In the genomic region with DNA sequence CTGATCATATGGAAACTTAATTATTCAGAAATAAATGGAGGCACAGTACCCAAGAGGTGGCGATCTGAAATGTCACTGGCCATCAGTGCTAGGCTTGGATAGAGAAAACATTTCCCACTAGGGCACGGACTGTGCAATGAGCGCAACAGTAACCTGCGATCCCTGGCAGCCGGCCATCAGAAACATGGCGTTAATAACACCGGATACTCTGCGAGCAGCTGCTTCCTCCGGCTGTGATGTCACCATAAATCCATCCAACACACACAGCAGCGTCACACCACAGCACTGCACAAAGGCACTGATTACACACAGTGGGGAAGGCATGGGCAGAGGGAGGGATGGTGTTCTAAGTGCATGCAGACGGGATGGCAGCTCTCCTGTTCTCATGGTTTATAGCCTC, we compare ENCODE assay signal across 8 mouse cellular contexts. TPM values are rescaled to one million over a fixed set of nuclear protein-coding genes. Genes with fewer than 3 reads are reported as not detected.
A peak's percentile ranks its signal among the peaks of the same experiment; 100 is the strongest.
DNase-seq lines count a peak whose midpoint lies in the region; ATAC-seq and TF ChIP-seq lines count a peak whose summit lies in the region.

No protein-coding gene starts in this region.

- no peak overlapping the region for H3K9ac ChIP-seq in embryonic facial prominence, embryonic 14.5 days (ENCODE audit: low read depth, low read length)
- H3K9ac ChIP-seq in heart, embryonic 15.5 days = no peak overlapping the region
- H3K9ac ChIP-seq in kidney, postnatal 0 days (ENCODE audit: low read depth, low read length) = no peak overlapping the region
- no peak overlapping the region for H3K9ac ChIP-seq in midbrain, embryonic 15.5 days

- no peaks in the 10 kb centered on the region for H3K9me3 ChIP-seq in embryonic facial prominence, embryonic 14.5 days (ENCODE audit: control insufficient read depth, low read length)
- H3K9me3 ChIP-seq in heart, embryonic 15.5 days (replicated peaks) = no peaks in the 10 kb centered on the region
- no peaks in the 10 kb centered on the region for H3K9me3 ChIP-seq in kidney, postnatal 0 days (replicated peaks; ENCODE audit: low read length)
- no peaks in the 10 kb centered on the region for H3K9me3 ChIP-seq in midbrain, embryonic 15.5 days

- H3K27me3 ChIP-seq in embryonic facial prominence, embryonic 14.5 days (replicated peaks; ENCODE audit: control insufficient read depth, insufficient read depth, low read length) = no peaks in the 10 kb centered on the region
- no peaks in the 10 kb centered on the region for H3K27me3 ChIP-seq in heart, embryonic 15.5 days
- no peaks in the 10 kb centered on the region for H3K27me3 ChIP-seq in kidney, postnatal 0 days (ENCODE audit: insufficient read depth, low read length)
- no peaks in the 10 kb centered on the region for H3K27me3 ChIP-seq in midbrain, embryonic 15.5 days (replicated peaks)

- no peak overlapping the region for H3K4me3 ChIP-seq in embryonic facial prominence, embryonic 14.5 days (ENCODE audit: low read depth, low read length)
- no peak overlapping the region for H3K4me3 ChIP-seq in heart, embryonic 15.5 days
- no peak overlapping the region for H3K4me3 ChIP-seq in kidney, postnatal 0 days (replicated peaks; ENCODE audit: low read depth, low read length)
- no peak overlapping the region for H3K4me3 ChIP-seq in midbrain, embryonic 15.5 days

- peaks cover 50% of the 10 kb centered on the region for H3K4me1 ChIP-seq in embryonic facial prominence, embryonic 14.5 days (ENCODE audit: control insufficient read depth, insufficient read depth, low read length)
- peaks cover 61% of the 10 kb centered on the region for H3K4me1 ChIP-seq in heart, embryonic 15.5 days (replicated peaks)
- H3K4me1 ChIP-seq in kidney, postnatal 0 days (replicated peaks; ENCODE audit: insufficient read depth, low read length) = peaks cover 43% of the 10 kb centered on the region
- peaks cover 56% of the 10 kb centered on the region for H3K4me1 ChIP-seq in midbrain, embryonic 15.5 days

- peaks cover 14% of the 10 kb centered on the region for H3K36me3 ChIP-seq in embryonic facial prominence, embryonic 14.5 days (ENCODE audit: control insufficient read depth, insufficient read depth, low read length)
- H3K36me3 ChIP-seq in heart, embryonic 15.5 days = peaks cover 13% of the 10 kb centered on the region
- peaks cover 9% of the 10 kb centered on the region; the same call in 1 of the 2 replicates for H3K36me3 ChIP-seq in kidney, postnatal 0 days (ENCODE audit: insufficient read depth, low read length)
- H3K36me3 ChIP-seq in midbrain, embryonic 15.5 days (replicated peaks) = 0 out of 2 replicates have a peak, but pooled peaks cover 10% of the 10 kb centered on the region

- WGBS in embryonic facial prominence, embryonic 14.5 days = 50% methylated on average over 11 of the region's 11 CpGs
- WGBS in heart, embryonic 15.5 days = 31% methylated on average over 11 of the region's 11 CpGs
- 12% methylated on average over 11 of the region's 11 CpGs for WGBS in kidney, postnatal 0 days
- WGBS in midbrain, embryonic 15.5 days = 40% methylated on average over 11 of the region's 11 CpGs

- DNase-seq in cerebellum, postnatal 10 days = peak; percentile 80 to 83
- DNase-seq in embryonic facial prominence, embryonic 14.5 days (ENCODE audit: low spot score) = peak; percentile 86
- peak; percentile 79 for DNase-seq in kidney, postnatal 0 days (ENCODE audit: low spot score)
- DNase-seq in embryo, embryonic 9.5 days (ENCODE audit: extremely low spot score) = no peak
- DNase-seq in spleen, postnatal 36 days (ENCODE audit: low spot score in 2 of 2) = no peak

- no peak for TF ChIP-seq CTCF in kidney, postnatal 0 days (IDR thresholded peaks at IDR 0.05; ENCODE audit: low read depth)

- H3K4me2 ChIP-seq in embryonic facial prominence, embryonic 14.5 days (ENCODE audit: low read depth, low read length) = no peak overlapping the region
- no peak overlapping the region for H3K4me2 ChIP-seq in heart, embryonic 15.5 days
- H3K4me2 ChIP-seq in kidney, postnatal 0 days (ENCODE audit: low read length) = no peak overlapping the region
- no peak overlapping the region for H3K4me2 ChIP-seq in midbrain, embryonic 15.5 days

- ATAC-seq in cerebellum, adult (ENCODE audit: insufficient number of reproducible peaks, low FRiP score, low TSS enrichment) = no peak
- ATAC-seq in embryonic facial prominence, embryonic 14.5 days (ENCODE audit: low read depth) = peak; percentile 44
- ATAC-seq in heart, embryonic 15.5 days (replicated peaks; ENCODE audit: insufficient number of reproducible peaks, insufficient read depth, low FRiP score, low read depth) = peak; percentile 30
- peak; percentile 50; the same call in 1 of the 2 replicates for ATAC-seq in kidney, postnatal 0 days (replicated peaks; ENCODE audit: low FRiP score, low read depth)
- ATAC-seq in midbrain, embryonic 15.5 days (replicated peaks) = no peak

- no peak overlapping the region; the same call in 1 of the 2 replicates for H3K27ac ChIP-seq in embryonic facial prominence, embryonic 14.5 days (replicated peaks; ENCODE audit: low read depth, low read length)
- H3K27ac ChIP-seq in heart, embryonic 15.5 days = peak overlapping the region; percentile 66
- peak overlapping the region; percentile 22; the same call in 1 of the 2 replicates for H3K27ac ChIP-seq in kidney, postnatal 0 days
- peak overlapping the region; percentile 43 for H3K27ac ChIP-seq in midbrain, embryonic 15.5 days

RNA-seq across cellular contexts. Expression of a gene that starts 36.7 kb away (rescaled TPM):
- 4.9 and 5.2 TPM in 2 replicates for polyA plus RNA-seq in embryonic facial prominence, embryonic 14.5 days (2014; fragmentation: Nextera tagmentation; extraction: Ambion mirVana)
- polyA plus RNA-seq in heart, embryonic 15.5 days (2015; fragmentation: Nextera tagmentation; extraction: Ambion mirVana) = 2.7 and 18.4 TPM in 2 replicates
- polyA plus RNA-seq in kidney, postnatal 0 days (2015; fragmentation: Nextera tagmentation; extraction: Ambion mirVana) = 2.1 and 2.4 TPM in 2 replicates
- 2.4 and 2.8 TPM in 2 replicates for polyA plus RNA-seq in midbrain, embryonic 15.5 days (2015; fragmentation: Nextera tagmentation; extraction: Ambion mirVana)

RNA-seq across cellular contexts. Expression of a gene that starts 39.4 kb away (rescaled TPM):
- polyA plus RNA-seq in embryonic facial prominence, embryonic 14.5 days (2014; fragmentation: Nextera tagmentation; extraction: Ambion mirVana) = 96.9 and 103 TPM in 2 replicates
- polyA plus RNA-seq in heart, embryonic 15.5 days (2015; fragmentation: Nextera tagmentation; extraction: Ambion mirVana) = 72.7 and 95.4 TPM in 2 replicates
- polyA plus RNA-seq in kidney, postnatal 0 days (2015; fragmentation: Nextera tagmentation; extraction: Ambion mirVana) = 69.5 and 86.7 TPM in 2 replicates
- polyA plus RNA-seq in midbrain, embryonic 15.5 days (2015; fragmentation: Nextera tagmentation; extraction: Ambion mirVana) = 198 and 206 TPM in 2 replicates

Comparison
In these comparisons a context has a peak if more than half of its experiments do, and no peak if none do; other contexts are left out.
1. DNase-seq: peak in cerebellum, postnatal 10 days (2 of 2), embryonic facial prominence, embryonic 14.5 days (single experiment) and kidney, postnatal 0 days (single experiment); none in embryo, embryonic 9.5 days (single experiment) and spleen, postnatal 36 days (0 of 2).
2. ATAC-seq: peak in embryonic facial prominence, embryonic 14.5 days (single experiment), heart, embryonic 15.5 days (single experiment) and kidney, postnatal 0 days (single experiment); none in cerebellum, adult (single experiment) and midbrain, embryonic 15.5 days (single experiment).